In the genomic region with DNA sequence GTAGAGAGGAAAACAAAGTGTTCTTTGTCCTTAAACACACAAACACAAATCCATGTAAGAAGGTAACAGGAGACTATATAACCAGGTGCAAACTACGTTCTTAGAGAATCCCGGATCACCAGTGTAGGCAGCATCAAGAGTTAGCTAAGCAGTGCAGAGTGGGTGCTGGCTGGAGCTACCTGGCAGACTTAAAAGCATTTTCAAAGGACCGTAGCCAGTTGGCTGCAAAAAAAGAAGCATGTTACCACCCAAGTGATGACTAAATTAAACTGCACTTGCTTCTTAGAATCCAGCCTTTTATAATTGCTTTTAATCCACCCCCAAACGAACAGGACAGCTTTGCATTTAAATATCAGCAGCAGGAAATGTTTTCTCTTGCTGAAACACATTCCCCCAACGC, we compare ENCODE assay signal across 15 mouse cellular contexts.
DNase-seq lines count a peak whose midpoint lies in the region; ATAC-seq lines count a peak whose summit lies in the region.
"Had no signal": no experiment of that assay in that cellular context is flagged by ENCODE, and none has a peak within 500 bp of the region (broad histone marks: within the 10 kb centered on the region; RNA-seq: fewer than 3 reads in every experiment).

No protein-coding gene starts in this region.

- no peaks in the 10 kb centered on the region for H3K9me3 ChIP-seq in heart, embryonic 13.5 days
- H3K9me3 ChIP-seq in kidney, embryonic 14.5 days (ENCODE audit: control insufficient read depth, low read length): no peaks in the 10 kb centered on the region
- H3K9me3 ChIP-seq: limb, embryonic 12.5 days; liver, embryonic 15.5 days; midbrain, embryonic 13.5 days had no signal

- no peaks in the 10 kb centered on the region for H3K27me3 ChIP-seq in heart, embryonic 13.5 days (replicated peaks)
- no peaks in the 10 kb centered on the region for H3K27me3 ChIP-seq in kidney, embryonic 14.5 days (ENCODE audit: control insufficient read depth, insufficient read depth, low read length)
- H3K27me3 ChIP-seq: limb, embryonic 12.5 days; liver, embryonic 15.5 days had no signal

- no peaks in the 10 kb centered on the region for H3K36me3 ChIP-seq in heart, embryonic 13.5 days
- no peaks in the 10 kb centered on the region for H3K36me3 ChIP-seq in kidney, embryonic 14.5 days (ENCODE audit: control insufficient read depth, insufficient read depth, low read length)
- H3K36me3 ChIP-seq: limb, embryonic 12.5 days; liver, embryonic 15.5 days; midbrain, embryonic 13.5 days had no signal

- H3K4me3 ChIP-seq in heart, embryonic 13.5 days: no peak overlapping the region
- no peak overlapping the region for H3K4me3 ChIP-seq in kidney, embryonic 14.5 days (ENCODE audit: low read length)
- H3K4me3 ChIP-seq: limb, embryonic 12.5 days; liver, embryonic 15.5 days; midbrain, embryonic 13.5 days had no signal

- peak overlapping the region; percentile 86; the same call in 1 of the 2 replicates for H3K27ac ChIP-seq in heart, embryonic 13.5 days (replicated peaks)
- H3K27ac ChIP-seq in kidney, embryonic 14.5 days (ENCODE audit: low read depth, low read length): no peak overlapping the region
- H3K27ac ChIP-seq: limb, embryonic 12.5 days; liver, embryonic 15.5 days; midbrain, embryonic 13.5 days had no signal

- ATAC-seq in heart, embryonic 13.5 days (ENCODE audit: extremely low read depth, insufficient number of reproducible peaks, low FRiP score, low TSS enrichment): no peak
- peak; percentile 97 for ATAC-seq in frontal cortex, adult (ENCODE audit: low TSS enrichment)
- no peak for ATAC-seq in kidney, embryonic 14.5 days (ENCODE audit: low FRiP score, low TSS enrichment)
- ATAC-seq: intestine, embryonic 16.5 days; midbrain, embryonic 13.5 days had no signal

- no peak for DNase-seq in heart, adult 9 months (ENCODE audit: low spot score in 2 of 2)
- DNase-seq in layer of hippocampus, postnatal 14 days (ENCODE audit: low spot score in 2 of 2): peak; percentile 15 to 65
- peak; percentile 57 to 70 for DNase-seq in right cerebral cortex, postnatal 36 days (ENCODE audit: low spot score in 2 of 2)
- DNase-seq in cerebellum, adult 9-10 months: no peak
- DNase-seq: adrenal gland, adult 8-10 months; kidney, postnatal 10 days; lung, postnatal 36 days had no signal

- H3K4me2 ChIP-seq in heart, embryonic 13.5 days: no peak overlapping the region
- H3K4me2 ChIP-seq in kidney, embryonic 14.5 days (replicated peaks; ENCODE audit: low read depth, low read length): no peak overlapping the region
- H3K4me2 ChIP-seq: heart, embryonic 11.5 days; limb, embryonic 12.5 days; liver, embryonic 15.5 days; midbrain, embryonic 13.5 days had no signal

- WGBS in heart, embryonic 13.5 days: 40% methylated on average over 5 of the region's 5 CpGs
- 33% methylated on average over 5 of the region's 5 CpGs for WGBS in kidney, embryonic 14.5 days

- peaks cover 47% of the 10 kb centered on the region for H3K4me1 ChIP-seq in heart, embryonic 13.5 days
- H3K4me1 ChIP-seq in kidney, embryonic 14.5 days (ENCODE audit: control insufficient read depth, insufficient read depth, low read length): peaks cover 29% of the 10 kb centered on the region
- H3K4me1 ChIP-seq: liver, embryonic 15.5 days had no signal

- H3K9ac ChIP-seq in heart, embryonic 13.5 days: no peak overlapping the region
- H3K9ac ChIP-seq in kidney, embryonic 14.5 days (ENCODE audit: low read depth, low read length): no peak overlapping the region
- H3K9ac ChIP-seq: limb, embryonic 12.5 days; liver, embryonic 15.5 days; midbrain, embryonic 13.5 days had no signal

Comparison
In these comparisons a context has a peak if more than half of its experiments do, and no peak if none do; other contexts are left out.
1. DNase-seq: peak in layer of hippocampus, postnatal 14 days (2 of 2) and right cerebral cortex, postnatal 36 days (2 of 2); none in heart, adult 9 months (0 of 2) and cerebellum, adult 9-10 months (single experiment).